Mouse (Mus musculus) brain, embryonic 18.5 days (tissue): ENCODE measurements around the gene Ugt1a9.

Experiments
- DNase-seq: peaks from one replicate; pipeline ENCODE4 v3.0.0-alpha.2; 2012; ENCODE audit warnings: low read depth, low spot score

Ugt1a9 gene

DNA sequence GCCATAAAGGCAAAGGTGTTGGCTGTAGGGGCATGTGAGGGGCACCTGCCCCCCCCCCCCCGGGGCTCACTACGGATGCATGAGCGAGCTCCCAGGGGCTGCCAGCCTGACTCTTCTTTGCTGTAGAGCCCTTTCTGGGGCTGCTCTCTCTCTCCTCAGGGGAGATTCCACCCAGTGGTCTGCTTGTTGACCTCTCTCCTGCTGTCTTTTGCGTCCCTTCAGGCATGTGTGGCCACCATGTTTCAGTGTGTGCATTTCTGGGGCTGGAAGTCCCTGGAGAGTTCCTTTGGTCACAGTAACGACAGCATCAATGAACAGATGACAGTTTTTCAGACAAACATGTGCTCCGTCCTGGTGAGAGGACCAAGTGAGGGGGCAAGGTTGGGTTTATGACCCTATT is 187.8 kb downstream of the Ugt1a9 start:
- DNase-seq, result no peak

DNA sequence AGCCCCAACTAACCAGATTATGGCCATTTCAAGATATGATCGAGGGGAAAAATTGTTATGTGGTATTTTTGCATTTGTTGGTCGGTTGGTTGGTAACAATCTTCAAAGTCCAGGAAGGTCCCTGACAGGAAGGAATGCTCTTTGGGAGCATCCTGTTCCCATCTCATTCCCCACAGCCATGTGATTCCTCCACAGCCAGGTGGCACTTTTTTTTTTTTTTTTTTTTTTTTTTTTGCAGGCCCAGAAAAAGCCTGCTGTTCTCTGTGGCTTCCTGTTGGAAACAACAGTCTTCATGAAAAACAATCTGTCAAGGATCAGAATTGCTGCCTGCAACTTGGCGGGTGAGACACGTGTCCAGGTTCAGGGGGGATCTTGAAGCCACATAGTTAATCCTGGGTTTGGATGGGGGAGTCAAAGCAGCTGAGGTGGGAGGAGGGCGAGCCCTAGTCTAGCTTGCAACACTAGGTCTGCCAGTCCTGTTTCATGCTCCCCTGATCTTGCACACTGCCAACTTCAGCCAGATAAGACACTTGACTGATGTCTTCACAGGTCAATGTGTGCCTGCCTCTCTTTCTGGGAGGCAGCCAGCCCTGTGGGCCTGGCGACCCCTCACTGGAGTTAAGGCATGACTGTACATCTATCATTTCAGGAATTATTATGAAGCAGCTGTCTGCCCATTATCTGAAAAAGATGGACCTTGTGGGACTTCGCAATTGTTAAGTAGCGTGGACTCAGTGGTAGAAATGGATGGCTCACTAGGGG is 188.5 kb downstream of the Ugt1a9 start:
- DNase-seq, result no peak

DNA sequence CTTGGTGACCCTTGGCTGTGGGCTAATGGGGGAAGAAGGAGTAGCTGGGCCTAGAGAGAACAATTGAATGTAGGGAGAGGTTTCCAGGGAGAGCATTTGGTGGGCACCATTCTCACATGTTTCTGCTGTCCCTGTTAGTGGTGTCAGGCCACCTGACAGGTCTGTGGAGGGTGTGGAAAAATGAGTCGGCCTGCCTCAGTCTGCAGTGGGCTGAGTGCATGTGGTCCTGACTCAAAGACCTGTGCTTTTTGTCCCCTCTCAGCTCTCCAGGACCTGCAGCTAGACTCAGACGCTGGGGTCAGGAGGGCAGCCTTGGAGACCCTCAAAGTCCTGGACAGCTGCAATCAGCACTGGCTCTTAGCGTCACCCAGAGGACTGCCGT is 189.0 kb downstream of the Ugt1a9 start:
- no peak for DNase-seq

DNA sequence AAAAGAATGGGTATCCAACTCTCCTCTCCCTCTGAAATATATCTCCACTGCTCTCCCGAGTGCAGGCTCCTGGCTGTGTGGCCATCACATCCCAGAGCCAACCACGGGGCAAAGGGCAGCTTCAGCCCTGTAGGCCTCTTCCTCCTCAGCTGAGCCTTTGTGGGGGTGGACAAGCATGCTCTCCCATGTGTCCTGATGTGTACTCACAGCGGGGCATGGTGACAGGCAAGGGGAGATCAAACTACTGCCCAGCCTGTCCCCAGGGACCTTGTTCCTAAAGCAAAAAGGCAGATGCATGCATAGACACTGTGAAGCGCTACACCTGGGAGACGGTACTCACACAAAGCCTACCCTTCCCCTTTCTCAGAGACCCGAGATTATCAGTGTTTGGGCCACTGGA is 189.5 kb downstream of the Ugt1a9 start:
- no peak for DNase-seq

- DNase-seq, result no peak
Observed at GRCm38 (mm10) chr1:88260604-88261377, 190.2 kb downstream of the Ugt1a9 start.

DNA sequence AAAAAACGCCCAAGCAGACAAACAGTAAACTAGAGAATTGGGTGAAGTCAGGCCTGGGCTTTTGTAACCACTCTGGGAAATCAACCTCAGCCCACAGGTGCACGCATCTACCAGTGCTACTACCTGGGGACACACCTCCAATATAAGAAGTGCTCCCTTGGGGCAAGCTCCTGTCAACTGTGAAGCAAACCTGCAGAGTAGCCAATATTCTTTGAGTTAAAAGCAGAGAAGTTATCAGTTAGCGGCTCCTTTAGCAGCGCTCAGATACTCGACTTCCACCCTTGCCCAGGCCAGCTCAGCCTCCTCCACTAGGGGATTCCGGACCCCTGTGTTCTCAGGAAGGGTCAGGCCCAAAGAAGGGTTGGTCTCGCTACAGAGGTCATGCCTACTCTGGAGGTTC is 191.1 kb downstream of the Ugt1a9 start:
- DNase-seq, result no peak

DNA sequence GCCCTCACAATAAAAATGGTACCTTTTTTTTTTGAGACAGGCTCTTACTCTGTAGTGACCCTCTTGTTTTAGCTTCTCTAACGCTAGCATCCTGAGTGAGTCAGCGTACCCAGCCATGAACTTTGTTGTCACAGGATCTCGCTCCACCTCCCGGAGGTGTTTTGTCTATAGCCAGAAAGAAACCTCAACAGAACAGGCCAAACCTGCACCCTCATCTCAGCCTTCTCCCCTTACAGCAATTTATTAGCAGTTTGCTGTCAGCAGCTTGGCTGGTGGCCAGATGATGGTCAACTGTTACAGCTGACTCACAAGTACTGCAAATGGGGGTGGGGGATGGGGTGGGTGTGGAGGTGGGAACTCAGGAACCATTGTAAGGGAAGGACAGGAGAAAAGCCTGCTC is 191.7 kb downstream of the Ugt1a9 start:
- DNase-seq, result no peak

DNA sequence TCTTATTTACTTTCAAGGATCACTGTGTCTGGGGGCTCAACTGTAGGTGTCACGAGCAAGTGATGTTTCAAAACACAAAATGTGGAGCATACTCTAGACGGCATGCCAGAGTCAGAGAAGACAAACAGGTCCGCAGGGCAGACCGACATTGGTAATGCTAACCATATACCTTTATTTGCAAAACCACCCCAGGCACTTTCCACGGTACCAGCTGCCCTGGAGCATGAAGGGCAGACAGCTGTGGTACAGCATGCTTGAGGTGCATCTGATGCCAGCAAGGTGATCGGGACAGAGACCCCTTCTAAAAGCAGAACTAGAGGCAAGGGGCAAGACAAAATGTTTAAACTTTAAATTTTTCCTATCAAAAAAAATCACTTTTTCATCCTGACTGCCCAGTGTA is 192.4 kb downstream of the Ugt1a9 start:
- no peak for DNase-seq

GRCm38 (mm10) chr1:88263778-88264177 is 193.2 kb downstream of the Ugt1a9 start:
- no peak for DNase-seq

GRCm38 (mm10) chr1:88264237-88264868 is 193.8 kb downstream of the Ugt1a9 start:
- no peak for DNase-seq

DNA sequence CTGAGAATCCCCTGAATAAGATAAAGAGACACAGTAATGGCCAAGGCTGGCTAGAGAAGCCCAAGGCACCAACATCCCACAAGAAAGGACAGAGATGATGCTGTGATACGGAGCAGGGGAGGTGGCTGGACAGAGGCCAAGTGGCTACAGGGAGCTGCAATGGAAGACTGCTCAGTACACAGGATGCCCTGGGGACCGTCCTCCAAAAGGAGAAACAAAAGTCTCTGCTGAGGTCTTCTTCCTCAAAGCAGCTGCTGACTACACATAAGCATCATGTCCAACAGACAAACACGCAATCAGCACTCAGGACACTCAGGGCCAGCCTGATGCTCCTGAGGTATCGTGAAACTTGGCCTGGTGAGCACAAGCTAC is 194.3 kb downstream of the Ugt1a9 start:
- no peak for DNase-seq

DNA sequence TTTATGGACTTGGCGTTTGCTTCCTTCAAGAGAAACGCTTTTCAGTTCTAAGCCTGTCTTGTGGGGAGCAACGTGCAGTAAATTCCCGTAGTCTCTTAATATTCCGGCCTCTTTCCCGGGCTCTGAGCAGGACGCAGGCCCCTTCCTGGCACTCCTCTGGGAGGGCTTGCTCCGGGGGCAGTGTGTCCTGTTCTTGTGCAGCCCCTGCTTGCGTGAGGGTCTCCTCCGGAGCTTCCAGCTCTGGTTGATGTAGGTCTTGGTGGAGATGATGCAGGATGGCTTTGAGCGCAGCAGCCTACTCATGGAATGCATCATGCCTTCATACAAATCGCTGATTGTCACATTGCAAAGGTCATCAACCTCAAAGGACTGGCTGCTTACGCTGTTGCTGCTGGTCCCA is 195.5 kb downstream of the Ugt1a9 start:
- DNase-seq, result no peak

DNA sequence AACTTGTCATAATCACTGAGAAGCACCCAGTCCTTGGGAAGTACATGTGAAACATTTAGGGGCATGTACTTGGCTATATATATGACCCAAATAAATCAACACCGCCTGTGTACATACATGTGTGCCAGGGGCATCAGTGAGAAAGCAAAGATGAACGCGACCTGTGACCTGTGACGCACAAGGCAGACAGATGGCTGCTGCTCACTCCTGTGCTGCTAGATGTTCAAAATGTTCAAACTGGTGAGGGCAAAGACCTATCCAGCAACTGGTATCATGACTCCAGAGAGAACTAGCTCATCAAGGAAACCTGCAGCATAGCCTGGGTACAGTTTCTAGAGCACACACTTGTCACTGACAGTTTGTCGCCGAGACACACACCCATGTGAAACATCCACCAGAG is 196.9 kb downstream of the Ugt1a9 start:
- no peak for DNase-seq

GRCm38 (mm10) chr1:88268070-88268469 is 197.5 kb downstream of the Ugt1a9 start:
- DNase-seq, result no peak
